Mouse (Mus musculus) NIH3T3 (cell line): ENCODE data around the gene Rundc3b.

ENCODE experiments used
- DNase-seq: peaks from one replicate; pipeline ENCODE4 v3.0.0-alpha.2; 2012; ENCODE audit warnings: low read depth

Rundc3b gene

GRCm38 (mm10) chr5:8622596-8623231, at the start of gene Rundc3b:
Gene Rundc3b, minus strand, starts transcription at chr5:8622952.
- no peak for DNase-seq

- no peak for DNase-seq
Measured at GRCm38 (mm10) chr5:8669606-8670005, 46.9 kb upstream of the Rundc3b start.

DNA sequence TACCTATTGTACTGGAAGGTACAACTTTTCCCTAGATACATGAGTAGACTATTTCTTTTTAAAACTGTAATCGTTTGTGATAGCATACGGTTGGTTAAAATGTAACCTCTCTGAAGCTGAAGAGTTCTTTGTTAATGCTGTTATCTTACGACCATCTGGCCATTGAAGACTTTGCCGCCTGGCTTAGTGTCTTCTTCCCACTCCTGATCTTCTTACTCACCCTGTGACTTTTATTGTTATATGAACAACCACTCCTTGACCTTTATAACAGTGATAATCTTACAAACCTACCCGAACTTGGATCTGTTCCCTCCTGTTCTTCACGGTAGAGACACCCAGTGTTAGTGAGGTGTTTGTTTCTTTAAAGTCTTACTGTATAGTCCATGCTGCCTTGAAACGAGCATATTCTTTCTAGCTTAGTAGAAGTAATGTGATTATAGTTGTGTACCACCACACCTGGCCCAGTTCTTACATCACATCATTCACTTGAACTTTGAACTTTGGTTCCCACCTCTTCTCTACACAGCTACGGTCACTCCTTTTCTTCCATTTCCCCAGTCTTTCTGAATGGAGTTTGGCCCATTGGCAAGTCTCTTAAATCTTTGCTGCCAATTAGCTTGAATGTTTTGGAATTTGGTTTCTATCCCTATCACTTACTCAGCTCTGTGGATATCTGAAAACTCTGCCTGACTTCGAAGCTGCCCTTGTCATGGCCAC, 45.2 kb upstream of the Rundc3b start:
- DNase-seq = no peak

GRCm38 (mm10) chr5:8664678-8665077, 41.9 kb upstream of the Rundc3b start:
- DNase-seq = no peak

DNA sequence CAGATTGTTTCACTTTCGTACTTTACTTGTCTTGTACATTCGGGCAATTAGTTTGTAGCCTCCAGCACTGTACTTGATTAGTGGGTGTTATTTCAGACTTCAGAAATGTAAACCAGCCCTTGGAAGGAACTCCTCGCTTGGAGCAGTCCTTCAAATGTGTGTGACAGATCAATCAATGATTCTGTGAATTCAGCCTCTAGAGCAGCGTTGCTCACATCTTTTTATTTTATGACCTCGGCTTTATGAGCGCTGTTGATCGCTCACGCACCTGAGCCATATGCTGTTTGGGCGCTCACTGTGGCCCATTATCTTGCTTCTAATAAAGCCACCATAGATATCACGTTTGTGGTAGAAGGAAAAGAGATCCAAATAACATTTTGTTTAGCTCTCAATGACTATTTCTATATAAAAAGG, 38.0 kb upstream of the Rundc3b start:
- no peak for DNase-seq

GRCm38 (mm10) chr5:8659911-8660737, 37.4 kb upstream of the Rundc3b start, which contains the start of gene Abcb1a:
Gene Abcb1a, plus strand, starts transcription at chr5:8660077.
- peak; percentile 14 for DNase-seq

GRCm38 (mm10) chr5:8652085-8652484, 29.3 kb upstream of the Rundc3b start:
- no peak for DNase-seq

- DNase-seq = no peak
Measured at GRCm38 (mm10) chr5:8648774-8649173, 26.0 kb upstream of the Rundc3b start.

DNA sequence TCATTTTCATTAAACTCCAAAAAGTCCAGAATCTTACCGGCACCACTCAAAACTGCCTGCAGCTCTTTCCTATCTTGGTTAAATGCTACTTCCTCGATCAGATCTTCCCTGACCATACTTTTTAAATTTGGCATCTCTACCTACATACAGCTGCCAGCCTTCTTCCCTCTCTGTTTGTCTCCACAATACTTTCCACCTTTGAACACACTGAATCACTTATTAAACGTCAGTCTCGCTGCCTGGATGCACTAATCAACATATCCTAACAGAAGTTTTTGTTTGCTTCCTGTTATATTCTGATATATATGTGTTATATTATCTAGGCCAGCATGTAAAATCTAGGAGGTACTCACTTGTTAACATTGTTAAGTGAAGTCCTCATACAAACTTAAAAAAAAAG, 25.5 kb upstream of the Rundc3b start:
- DNase-seq = no peak

- DNase-seq = no peak
Measured at GRCm38 (mm10) chr5:8634489-8634975, 11.8 kb upstream of the Rundc3b start.

- DNase-seq = no peak
Measured at GRCm38 (mm10) chr5:8632901-8633300, 10.1 kb upstream of the Rundc3b start.

DNA sequence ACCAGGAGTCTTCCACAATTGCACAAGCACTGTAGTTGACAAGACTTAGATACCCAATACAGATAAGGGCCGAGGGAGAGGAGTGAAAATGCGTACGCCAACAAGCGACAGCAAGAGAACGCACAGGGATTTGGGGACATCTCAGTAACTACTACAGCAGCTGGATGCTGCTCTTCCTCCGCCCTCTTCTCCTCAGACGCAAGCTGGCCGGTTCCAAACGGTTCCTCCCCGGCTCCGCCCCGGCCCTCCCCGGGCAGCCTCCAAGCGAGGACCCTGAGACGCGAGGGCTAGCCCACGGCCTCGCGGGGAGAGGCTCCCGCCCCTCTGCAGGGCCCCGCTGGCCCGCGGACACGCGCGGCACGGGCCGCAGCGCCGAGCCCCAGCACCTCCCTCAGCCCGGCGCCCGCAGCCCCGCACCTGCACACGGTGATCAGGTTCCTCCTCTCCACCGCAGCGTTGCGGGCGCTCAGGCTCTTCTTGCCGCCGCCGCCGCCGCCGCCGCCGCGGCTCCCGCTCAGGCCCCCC, 619 bp downstream of the Rundc3b start:
- no peak for DNase-seq

GRCm38 (mm10) chr5:8571118-8571517, 51.6 kb downstream of the Rundc3b start:
- DNase-seq = no peak

- DNase-seq = no peak
Measured at GRCm38 (mm10) chr5:8566867-8567266, 55.9 kb downstream of the Rundc3b start.

DNA sequence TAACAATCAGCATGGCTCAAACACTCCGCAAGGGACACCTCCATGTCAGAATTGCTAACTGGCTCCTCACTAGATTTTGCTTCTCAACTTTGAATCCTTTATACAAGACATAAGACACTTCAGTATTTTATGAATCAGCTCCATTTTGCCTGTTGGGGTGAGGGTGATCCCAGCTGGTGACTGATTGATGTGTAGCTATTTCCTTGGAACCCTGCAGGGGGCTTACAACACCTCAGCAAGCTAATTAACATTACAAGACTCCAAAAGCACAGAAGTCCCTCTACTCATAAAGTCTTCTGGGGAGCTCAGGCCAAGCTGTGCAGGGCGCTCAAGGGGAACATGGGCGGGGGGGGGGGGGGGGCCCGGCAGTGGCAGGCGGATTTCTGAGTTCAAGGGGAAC, 78.2 kb downstream of the Rundc3b start:
- no peak for DNase-seq

DNA sequence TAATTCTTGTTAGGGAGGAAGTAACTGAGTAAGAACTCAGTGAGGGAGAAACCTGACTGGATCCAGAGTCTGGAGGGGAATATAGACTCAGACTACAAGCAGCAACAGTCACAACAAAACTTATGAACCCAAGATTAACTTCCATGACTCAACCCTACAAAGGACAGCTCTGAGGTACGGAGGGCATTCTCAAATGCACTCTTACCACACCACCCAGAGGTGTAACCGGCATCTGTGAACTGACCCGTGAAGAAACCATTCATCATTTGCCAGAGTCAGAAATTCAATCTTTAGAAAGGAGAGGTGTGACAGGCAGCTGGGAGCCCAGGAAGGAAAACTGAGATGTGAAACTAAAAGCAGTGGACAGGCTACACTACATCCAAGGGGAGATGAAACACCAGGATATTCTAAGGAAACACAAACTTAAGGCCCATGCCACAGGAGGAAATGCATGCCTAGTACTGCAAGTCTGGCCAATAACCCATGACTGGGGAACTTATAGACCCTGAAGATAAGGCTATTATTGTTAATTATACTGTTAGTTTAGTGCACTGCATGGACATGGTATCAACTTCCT, 80.0 kb downstream of the Rundc3b start:
- DNase-seq = no peak

- no peak for DNase-seq
Measured at GRCm38 (mm10) chr5:8541120-8542117, 81.3 kb downstream of the Rundc3b start.

DNA sequence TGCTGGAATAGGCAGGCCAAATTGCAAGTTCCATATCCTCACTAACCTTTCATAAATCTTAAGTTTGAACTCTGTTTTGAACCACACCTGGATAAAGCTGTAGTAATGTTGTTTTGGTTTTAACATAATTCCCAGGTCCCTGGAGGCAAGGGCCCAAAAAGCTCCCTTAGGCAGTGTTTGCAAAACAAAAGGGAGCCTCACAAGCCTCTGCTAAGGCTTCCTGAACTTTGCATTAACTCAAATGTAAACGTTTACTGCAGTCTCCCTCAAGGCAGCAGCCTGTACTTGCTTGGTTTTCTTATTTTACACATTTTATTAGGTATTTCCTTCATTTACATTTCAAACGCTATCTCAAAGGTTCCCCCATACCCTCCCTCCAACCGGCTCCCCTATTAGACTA, 103.7 kb downstream of the Rundc3b start:
- DNase-seq = no peak

DNA sequence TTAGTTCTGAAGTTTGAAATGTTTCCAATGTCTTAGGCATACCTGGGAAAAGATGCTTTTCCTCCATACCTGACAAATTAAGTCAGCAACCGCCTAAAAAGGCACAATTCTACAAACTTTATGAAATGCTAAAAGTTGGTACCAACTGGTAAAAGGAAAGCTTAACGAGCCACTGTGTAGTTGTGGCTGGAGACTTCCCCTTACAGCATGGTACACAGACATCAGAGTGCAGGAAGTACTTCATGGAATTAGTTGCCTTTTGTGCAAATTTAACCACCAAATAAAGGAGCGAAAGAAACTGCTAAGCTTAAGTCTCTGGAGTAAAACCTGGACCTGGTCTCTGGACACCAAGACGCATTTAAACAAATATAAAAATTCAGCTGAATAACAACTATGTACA, 131.0 kb downstream of the Rundc3b start:
- DNase-seq = no peak

DNA sequence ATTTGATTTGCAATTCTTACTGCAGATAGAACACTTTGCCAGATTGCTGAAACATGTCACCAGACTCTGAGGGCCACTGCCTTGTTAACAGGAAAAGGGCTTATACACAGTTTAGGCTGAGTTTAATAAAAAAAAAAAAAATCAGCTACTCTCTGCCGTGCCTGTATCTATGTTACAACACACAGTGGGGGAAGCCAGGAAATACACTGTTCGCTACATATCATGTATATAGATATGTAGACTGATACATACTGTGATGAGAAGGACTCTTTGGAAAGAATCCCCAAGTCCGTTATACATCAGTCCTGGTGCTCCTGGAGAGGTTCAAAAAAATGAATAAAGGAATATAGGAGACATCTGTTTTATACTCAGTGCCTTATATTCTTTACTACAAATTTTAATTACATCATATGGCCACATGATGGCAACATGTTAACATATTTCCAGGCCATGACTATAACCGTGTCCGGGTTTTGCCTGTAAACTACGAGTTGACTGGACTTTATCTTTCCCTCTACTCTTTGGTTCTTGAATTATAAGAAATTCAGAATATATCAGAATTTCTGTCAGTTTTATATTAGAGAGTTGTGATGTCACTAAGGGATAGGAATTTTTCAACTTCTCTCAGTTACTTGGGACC, 133.2 kb downstream of the Rundc3b start:
- DNase-seq = peak; percentile 66
